Mouse (Mus musculus): ENCODE results near the gene Hlcs.

DNA sequence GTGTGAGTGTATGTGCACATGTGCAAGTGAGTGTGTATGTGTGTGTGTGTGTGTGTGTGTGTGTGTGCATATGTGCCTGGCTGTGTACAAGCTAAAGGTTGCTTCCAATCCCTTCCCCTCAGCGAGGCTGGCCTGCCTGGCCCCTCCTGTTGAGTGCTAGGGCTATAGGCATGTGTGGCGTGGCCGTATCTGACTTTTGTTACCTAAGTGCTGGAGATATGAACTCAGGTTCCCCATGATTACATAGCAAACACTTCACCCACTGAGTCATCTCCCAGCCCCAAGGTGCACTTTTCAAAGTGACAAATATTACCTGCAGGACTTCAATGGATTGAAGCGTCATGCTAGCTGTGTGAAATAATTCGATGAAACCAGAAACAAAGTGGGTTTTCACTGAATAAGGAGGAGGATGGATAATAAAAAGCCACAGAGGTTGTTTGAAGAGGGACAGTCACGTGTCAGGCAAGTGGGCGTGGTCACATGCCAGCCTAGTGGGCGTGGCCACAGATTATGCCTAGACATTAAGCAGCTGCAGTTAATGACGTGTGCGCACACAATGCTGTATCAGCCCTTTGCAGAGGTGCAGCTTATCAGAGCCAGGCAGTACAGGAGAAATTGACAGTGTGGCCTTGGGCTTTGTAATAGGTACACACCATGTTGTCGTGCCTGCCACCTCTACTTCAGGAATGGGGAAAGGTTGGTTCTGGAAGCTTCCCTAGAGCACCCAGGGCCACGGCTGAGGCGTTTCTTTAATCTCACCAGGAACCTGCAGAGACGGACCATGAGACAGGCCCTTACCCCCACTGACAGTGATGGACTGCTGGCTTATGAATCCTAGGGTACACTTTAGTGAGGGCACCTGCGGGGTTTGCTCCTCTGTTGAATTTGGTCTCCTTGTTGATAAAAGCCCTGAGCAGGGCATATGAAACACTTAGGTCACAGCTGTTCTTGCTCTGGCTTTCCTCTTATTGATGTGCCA is 163.0 kb downstream of the Hlcs start:
- TF ChIP-seq CTCF (IDR thresholded peaks at IDR 0.05; ENCODE audit: insufficient read depth, low read length) (no peak), POLR2A (IDR thresholded peaks at IDR 0.05; ENCODE audit: borderline replicate concordance, extremely low read depth, low read depth, low read length) (no peak)

Measured in lung, adult 2 months (tissue).